Mouse (Mus musculus): ENCODE results near the gene Ccdc130. TPM values are rescaled to one million over a fixed set of nuclear protein-coding genes. Genes with fewer than 3 reads are reported as not detected.

The Ccdc130 gene
- polyA plus RNA-seq (2014; fragmentation: Nextera tagmentation; extraction: Ambion mirVana) = 18.5 and 20.4 TPM in 2 replicates

DNA sequence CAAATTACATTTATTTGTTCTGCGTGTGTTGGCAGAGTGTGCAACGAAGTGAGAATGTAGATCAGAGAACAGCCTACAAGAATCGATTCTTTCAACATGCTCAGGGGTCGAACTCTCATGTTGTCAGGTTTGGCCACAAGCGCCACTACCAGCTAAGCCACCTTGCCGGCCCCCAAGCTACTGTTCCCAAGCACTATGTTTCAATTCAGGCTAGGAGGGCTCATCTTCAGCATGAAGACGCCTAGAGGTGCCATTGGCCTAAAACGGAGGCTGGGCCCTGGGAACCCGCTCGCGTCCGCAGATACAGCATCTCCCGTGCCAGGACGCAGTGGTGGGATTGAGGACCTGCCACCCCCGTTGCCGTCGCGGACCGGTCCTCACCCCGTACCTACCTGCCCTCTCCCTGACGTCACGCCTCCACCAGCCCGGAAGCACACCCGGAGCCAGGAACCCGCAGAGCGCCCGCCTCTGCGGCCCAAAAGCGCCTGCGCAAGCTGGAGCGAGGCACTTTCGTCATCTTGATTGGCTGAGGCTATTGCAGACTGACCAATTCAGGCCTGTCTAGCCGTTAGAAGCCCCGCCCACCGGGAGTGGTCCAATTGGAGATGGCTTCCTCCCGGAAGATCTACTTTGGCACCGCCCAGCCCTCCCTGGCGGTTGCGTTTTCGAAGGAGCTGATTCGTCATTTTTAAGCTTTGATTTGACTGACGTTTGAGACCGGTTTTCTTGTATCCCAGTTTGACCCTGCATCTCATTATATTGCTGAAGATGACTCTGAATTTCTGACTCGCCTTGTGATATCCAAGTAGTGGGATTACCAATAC, at the start of gene Ccdc130:
Ccdc130 (minus strand) TSS at position 431 of the 824 bp plus-strand sequence.
- H3K4me3 ChIP-seq (ENCODE audit: low read depth, low read length) = peak within 1 kb of the TSS; percentile 83
- H3K4me1 ChIP-seq (ENCODE audit: insufficient read depth) = peaks cover 4% of the 10 kb centered on the region; the same call in 1 of the 2 replicates
- H3K36me3 ChIP-seq (ENCODE audit: insufficient read depth) = peaks cover 18% of the 10 kb centered on the region; the same call in 1 of the 2 replicates
- under 1% methylated on average over 44 of the region's 44 CpGs for WGBS
- peak within 1 kb of the TSS; percentile 81 for H3K4me2 ChIP-seq
- 0 out of 2 replicates have a peak within 1 kb of the TSS, but pooled peaks have one; percentile 6 for H3K27ac ChIP-seq (ENCODE audit: low read depth)
- no peak for TF ChIP-seq CTCF (IDR thresholded peaks at IDR 0.05; ENCODE audit: low read depth)
- DNase-seq (peak; percentile 100), ATAC-seq (ENCODE audit: insufficient read depth) (peak; percentile 100)
- no peaks in the 10 kb centered on the region for H3K9me3 ChIP-seq (ENCODE audit: low read depth, low read length)
- H3K9ac ChIP-seq = peak within 1 kb of the TSS; percentile 76
- H3K27me3 ChIP-seq (ENCODE audit: insufficient read depth, low read length) = no peaks in the 10 kb centered on the region

DNA sequence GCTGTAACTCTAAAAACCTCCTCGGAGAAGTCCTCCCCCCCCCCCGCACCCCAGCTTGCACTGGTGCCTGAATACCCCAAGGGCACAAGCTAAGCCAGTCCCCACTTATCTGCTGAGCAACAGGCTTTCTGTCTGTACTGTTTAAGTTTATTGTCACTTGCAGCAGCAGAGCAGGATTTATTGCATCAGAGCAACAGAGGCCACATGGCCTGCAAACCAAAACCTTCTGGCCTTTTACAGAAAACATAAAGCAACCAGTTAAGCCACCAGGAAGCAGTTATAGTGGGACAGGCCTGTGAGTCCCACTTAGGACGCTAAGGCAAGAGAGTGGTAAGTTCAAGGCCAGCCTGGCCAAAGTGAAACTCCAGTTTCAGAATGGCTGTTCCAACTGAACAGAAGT, 38.2 kb upstream of the Ccdc130 start:
- TF ChIP-seq CTCF (IDR thresholded peaks at IDR 0.05; ENCODE audit: low read depth) = no peak
- Histone ChIP-seq H3K36me3 (ENCODE audit: insufficient read depth) (no peaks in the 10 kb centered on the region), H3K4me3 (ENCODE audit: low read depth, low read length) (no peak overlapping the region), H3K27ac (ENCODE audit: low read depth) (no peak overlapping the region), H3K9ac (no peak overlapping the region), H3K9me3 (ENCODE audit: low read depth, low read length) (no peaks in the 10 kb centered on the region), H3K4me2 (no peak overlapping the region), H3K4me1 (ENCODE audit: insufficient read depth) (no peaks in the 10 kb centered on the region), H3K27me3 (ENCODE audit: insufficient read depth, low read length) (no peaks in the 10 kb centered on the region)
- DNase-seq = peak; percentile 26
- 31% methylated on average over 3 of the region's 3 CpGs for WGBS
- ATAC-seq (ENCODE audit: insufficient read depth) = no peak

DNA sequence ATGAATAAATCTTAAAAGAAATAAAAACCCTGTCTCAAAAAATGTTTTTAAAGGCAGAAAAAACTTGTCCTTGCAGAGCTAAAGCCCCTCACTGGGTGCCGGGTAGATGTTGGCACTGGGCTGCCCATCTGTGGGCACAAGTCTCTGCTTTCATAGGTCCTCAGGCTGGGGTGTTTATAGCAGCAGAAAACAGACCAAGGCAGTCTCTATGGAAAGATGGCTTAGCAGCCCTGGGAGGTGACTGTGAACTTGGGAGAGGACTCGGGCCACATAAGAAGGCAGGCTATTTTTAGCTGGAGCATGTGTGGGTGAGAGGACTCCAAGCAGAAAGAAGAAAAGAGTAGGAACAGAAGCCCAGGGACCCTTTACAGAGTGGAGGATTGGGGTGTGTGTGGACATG, 33.8 kb upstream of the Ccdc130 start:
- Histone ChIP-seq H3K36me3 (ENCODE audit: insufficient read depth) (no peaks in the 10 kb centered on the region), H3K27me3 (ENCODE audit: insufficient read depth, low read length) (no peaks in the 10 kb centered on the region), H3K27ac (ENCODE audit: low read depth) (no peak overlapping the region), H3K4me2 (no peak overlapping the region), H3K4me3 (ENCODE audit: low read depth, low read length) (no peak overlapping the region), H3K9me3 (ENCODE audit: low read depth, low read length) (no peaks in the 10 kb centered on the region), H3K9ac (no peak overlapping the region), H3K4me1 (ENCODE audit: insufficient read depth) (no peaks in the 10 kb centered on the region)
- ATAC-seq (ENCODE audit: insufficient read depth) (no peak), DNase-seq (peak; percentile 5)
- WGBS = 60% methylated on average over 2 of the region's 2 CpGs
- TF ChIP-seq CTCF (IDR thresholded peaks at IDR 0.05; ENCODE audit: low read depth) = no peak

DNA sequence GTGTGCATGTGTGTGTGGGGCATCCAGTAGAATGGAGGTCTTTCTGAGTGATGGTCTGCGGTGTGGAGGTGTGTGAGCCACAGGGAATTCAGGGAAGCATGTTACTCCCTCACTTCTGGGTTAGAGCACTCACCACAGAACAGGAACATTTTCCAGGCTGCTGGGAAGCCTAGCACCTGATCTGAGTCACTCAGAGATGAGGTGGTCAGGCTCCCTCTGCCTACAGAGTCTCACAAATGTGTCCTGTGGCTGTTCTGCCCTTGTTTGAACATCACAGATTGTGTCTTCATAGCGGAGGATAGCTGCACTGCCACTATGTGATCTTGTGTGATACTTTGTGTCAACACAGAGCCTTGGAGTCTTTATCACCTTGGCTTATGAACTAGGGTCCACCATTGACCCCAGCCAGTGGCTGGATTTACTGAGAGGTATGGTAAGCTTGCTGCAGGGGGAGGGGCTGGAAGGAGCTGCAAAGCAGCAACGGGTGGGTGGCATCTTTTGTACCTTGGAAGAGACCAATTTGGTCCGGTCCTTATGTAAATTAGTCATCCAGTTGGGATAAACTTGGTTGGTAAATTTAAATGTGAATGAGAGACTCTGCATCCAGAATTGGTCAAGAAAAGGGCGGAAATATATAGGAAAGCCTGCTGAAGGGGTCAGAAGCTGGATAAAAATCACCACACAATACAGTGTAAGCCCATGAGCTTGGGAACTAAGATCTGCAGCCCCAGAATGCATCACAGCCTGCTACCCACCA, 27.0 kb upstream of the Ccdc130 start:
- H3K27me3 ChIP-seq (ENCODE audit: insufficient read depth, low read length) = no peaks in the 10 kb centered on the region
- no peak for TF ChIP-seq CTCF (IDR thresholded peaks at IDR 0.05; ENCODE audit: low read depth)
- no peak for DNase-seq
- 66% methylated on average over 5 of the region's 5 CpGs for WGBS
- no peak overlapping the region for H3K9ac ChIP-seq
- no peak overlapping the region for H3K4me2 ChIP-seq
- no peaks in the 10 kb centered on the region for H3K36me3 ChIP-seq (ENCODE audit: insufficient read depth)
- no peak overlapping the region for H3K27ac ChIP-seq (ENCODE audit: low read depth)
- no peak for ATAC-seq (ENCODE audit: insufficient read depth)
- no peak overlapping the region for H3K4me3 ChIP-seq (ENCODE audit: low read depth, low read length)
- no peaks in the 10 kb centered on the region for H3K9me3 ChIP-seq (ENCODE audit: low read depth, low read length)
- no peaks in the 10 kb centered on the region for H3K4me1 ChIP-seq (ENCODE audit: insufficient read depth)

DNA sequence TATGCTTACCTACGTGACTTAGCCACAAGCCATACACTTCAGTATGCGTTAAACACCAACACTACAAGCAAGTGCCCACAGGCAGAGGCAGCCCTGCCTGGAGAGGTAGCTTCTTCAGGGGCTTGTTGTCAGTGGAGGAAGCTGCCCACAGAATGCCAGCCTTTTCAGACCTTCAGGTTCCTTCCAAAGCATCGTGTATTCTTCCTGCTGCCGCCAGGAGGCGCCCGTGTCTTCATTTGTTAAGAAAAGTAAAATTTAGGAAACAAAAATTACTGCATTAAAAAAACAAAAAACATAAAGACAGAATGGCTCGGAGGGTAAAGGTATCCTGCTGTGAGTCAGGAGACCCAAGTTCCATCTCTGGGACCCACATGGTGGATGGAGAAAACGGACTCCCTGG, 21.5 kb upstream of the Ccdc130 start:
- WGBS = 23% methylated on average over 8 of the region's 8 CpGs
- peak; percentile 86 for DNase-seq
- H3K9me3 ChIP-seq (ENCODE audit: low read depth, low read length) = no peaks in the 10 kb centered on the region
- ATAC-seq (ENCODE audit: insufficient read depth) = no peak
- no peak overlapping the region for H3K9ac ChIP-seq
- no peak overlapping the region for H3K27ac ChIP-seq (ENCODE audit: low read depth)
- H3K4me1 ChIP-seq (ENCODE audit: insufficient read depth) = no peaks in the 10 kb centered on the region
- no peak overlapping the region for H3K4me3 ChIP-seq (ENCODE audit: low read depth, low read length)
- no peaks in the 10 kb centered on the region for H3K27me3 ChIP-seq (ENCODE audit: insufficient read depth, low read length)
- no peak overlapping the region for H3K4me2 ChIP-seq
- no peaks in the 10 kb centered on the region for H3K36me3 ChIP-seq (ENCODE audit: insufficient read depth)
- peak; percentile 77 for TF ChIP-seq CTCF (IDR thresholded peaks at IDR 0.05; ENCODE audit: low read depth)

DNA sequence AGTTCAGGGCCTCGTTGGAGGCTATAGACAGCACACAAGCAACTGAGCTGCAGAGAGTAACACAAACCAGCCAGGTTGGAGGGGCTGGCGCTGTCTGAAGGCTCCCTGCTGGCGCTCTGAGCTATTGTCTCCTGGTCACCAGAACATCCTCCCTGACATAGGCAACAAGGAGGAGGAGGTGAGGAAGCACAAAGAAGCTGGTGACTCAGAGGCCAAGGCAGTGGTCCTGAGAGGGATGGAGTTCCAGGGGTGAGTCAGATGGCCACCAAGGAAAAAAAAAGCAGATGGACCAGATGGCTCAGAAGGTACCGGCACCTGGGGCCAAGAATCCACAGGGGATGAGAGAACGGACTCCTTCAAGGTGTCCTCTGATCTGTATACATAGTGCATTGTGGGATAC, 20.9 kb upstream of the Ccdc130 start:
- WGBS = 70% methylated on average over 5 of the region's 5 CpGs
- TF ChIP-seq CTCF (IDR thresholded peaks at IDR 0.05; ENCODE audit: low read depth) = no peak

DNA sequence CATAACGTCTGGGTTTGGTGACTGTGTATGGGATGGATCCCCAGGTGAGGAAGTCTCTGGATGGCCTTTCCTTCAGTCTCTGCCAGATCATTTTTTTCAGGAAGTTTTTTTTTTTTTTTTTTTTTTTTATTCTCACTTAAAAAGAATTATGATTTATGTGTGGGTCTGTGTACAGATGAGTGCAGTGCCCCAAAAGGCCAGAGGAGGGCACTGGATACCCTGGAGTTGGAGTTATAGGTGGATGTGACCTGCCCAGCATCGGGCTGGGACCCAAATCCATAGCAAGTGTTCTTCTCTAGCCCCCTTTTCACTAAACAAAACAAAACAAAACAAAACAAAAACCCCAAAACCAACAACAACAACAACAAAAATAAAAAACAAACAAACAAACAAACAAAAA, 18.7 kb upstream of the Ccdc130 start:
- WGBS = 52% methylated on average over 2 of the region's 2 CpGs
- Histone ChIP-seq H3K4me2 (no peak overlapping the region), H3K36me3 (ENCODE audit: insufficient read depth) (no peaks in the 10 kb centered on the region), H3K9me3 (ENCODE audit: low read depth, low read length) (no peaks in the 10 kb centered on the region), H3K27ac (ENCODE audit: low read depth) (no peak overlapping the region), H3K9ac (no peak overlapping the region), H3K4me1 (ENCODE audit: insufficient read depth) (peaks cover 6% of the 10 kb centered on the region; the same call in 1 of the 2 replicates), H3K27me3 (ENCODE audit: insufficient read depth, low read length) (no peaks in the 10 kb centered on the region), H3K4me3 (ENCODE audit: low read depth, low read length) (no peak overlapping the region)
- ATAC-seq (ENCODE audit: insufficient read depth) = no peak
- peak; percentile 54 for DNase-seq
- TF ChIP-seq CTCF (IDR thresholded peaks at IDR 0.05; ENCODE audit: low read depth) = peak; percentile 53

More for the DNA sequence above, 20.9 kb upstream of the Ccdc130 start:
- Histone ChIP-seq H3K4me2 (no peak overlapping the region), H3K27me3 (ENCODE audit: insufficient read depth, low read length) (no peaks in the 10 kb centered on the region), H3K27ac (ENCODE audit: low read depth) (no peak overlapping the region), H3K4me3 (ENCODE audit: low read depth, low read length) (no peak overlapping the region), H3K36me3 (ENCODE audit: insufficient read depth) (no peaks in the 10 kb centered on the region), H3K9ac (no peak overlapping the region), H3K9me3 (ENCODE audit: low read depth, low read length) (no peaks in the 10 kb centered on the region), H3K4me1 (ENCODE audit: insufficient read depth) (no peaks in the 10 kb centered on the region)
- ATAC-seq (ENCODE audit: insufficient read depth) (no peak), DNase-seq (no peak)
